Mouse (Mus musculus) heart, adult 2 months (tissue): ENCODE data around the gene Syt2. TPM values are rescaled to one million over a fixed set of nuclear protein-coding genes. Genes with fewer than 3 reads are reported as not detected.

Source experiments
- DNase-seq, 2 experiments: peaks; one replicate each; pipeline ENCODE4 v3.0.0; 2021
- H3K27ac ChIP-seq: fragments of 200-600 bp; 2 replicates; pipeline ENCODE4 v1.8.1; 2022
- H3K27me3 ChIP-seq: fragments of 200-500 bp; 2 replicates; pipeline ENCODE4 v1.6.1; 2012; ENCODE audit warnings: mild to moderate bottlenecking, low read length, inconsistent platforms, mixed read lengths; ENCODE audit not compliant: control insufficient read depth, insufficient read depth
- H3K36me3 ChIP-seq: fragments of 200-500 bp; 2 replicates; pipeline ENCODE4 v1.6.1; 2012; ENCODE audit warnings: low read length, inconsistent platforms; ENCODE audit not compliant: control insufficient read depth, insufficient read depth
- H3K4me1 ChIP-seq: fragments of 200-500 bp; 2 replicates; pipeline ENCODE4 v1.6.1; 2011; ENCODE audit warnings: low read length; ENCODE audit not compliant: control insufficient read depth, insufficient read depth
- H3K4me3 ChIP-seq: fragments of 200-600 bp; 2 replicates; pipeline ENCODE4 v1.8.1; 2022
- H3K79me2 ChIP-seq: fragments of 200-500 bp; replicated peaks from 2 replicates; pipeline ENCODE4 v1.6.1; 2012; ENCODE audit warnings: mild to moderate bottlenecking, inconsistent platforms, low read length, moderate library complexity, mixed read lengths; ENCODE audit not compliant: control insufficient read depth, insufficient read depth
- H3K9ac ChIP-seq: fragments of 200-500 bp; 2 replicates; pipeline ENCODE4 v1.6.1; 2012; ENCODE audit warnings: low read depth, mild to moderate bottlenecking, control low read depth, inconsistent platforms, low read length, mixed read lengths
- CTCF ChIP-seq: fragments of 200-600 bp; IDR thresholded peaks from 2 replicates; pipeline ENCODE4 v1.8.1; 2022; ENCODE audit warnings: antibody characterized with exemption, mild to moderate bottlenecking, moderate library complexity
- EP300 ChIP-seq: fragments of 200-500 bp; IDR thresholded peaks from 2 replicates; pipeline ENCODE4 v1.6.1; 2011; ENCODE audit warnings: low read depth, low read length, control low read depth; ENCODE audit not compliant: insufficient read depth
- POLR2A ChIP-seq: fragments of 200-500 bp; IDR thresholded peaks from 2 replicates; pipeline ENCODE4 v1.6.1; 2011; ENCODE audit warnings: mild to moderate bottlenecking, low read depth, low read length, control low read depth; ENCODE audit not compliant: insufficient read depth
- WGBS: fragments of 180-500 bp; shearing (Covaris S2); methylation state at CpG from one replicate; pipeline ENCODE4 v1.1.7; 2018; 5-methylcytosine and 5-hydroxymethylcytosine counted together
- intact Hi-C: fragments of 180-260 bp; cut with DNase I; formaldehyde crosslinking; loops from one replicate; pipeline ENCODE4 v1.15.1; 2025
- polyA plus RNA-seq: library from polyadenylated mRNA; depleted of rRNA; stranded (reverse); fragments of >200 nt; gene quantifications from 2 replicates; pipeline ENCODE4 v1.2.3, GENCODE M21; 2012
- total RNA-seq, 2 experiments: library from RNA; stranded (reverse); gene quantifications; 2 replicates each; pipeline ENCODE4 v1.2.3; 2021

Syt2 gene
- total and polyA plus RNA-seq, 3 experiments, result 0.04 to 0.05 TPM; not detected in 1

GRCm38 (mm10) chr1:134725276-134725675 lies 78.8 kb downstream of the Syt2 start:
- intact Hi-C loops, result loop anchor here (5.0 to 10.0 kb wide), 3 partner anchors 102 to 240 kb away; partner anchors contain the start of gene Ube2t
- Histone ChIP-seq H3K79me2 (no peaks in the 10 kb centered on the region), H3K4me1 (no peaks in the 10 kb centered on the region), H3K27ac (no peak overlapping the region), H3K9ac (no peak overlapping the region), H3K4me3 (no peak overlapping the region), H3K36me3 (no peaks in the 10 kb centered on the region), H3K27me3 (no peaks in the 10 kb centered on the region)
- WGBS, result 23% methylated on average over 5 of the region's 5 CpGs
- peak; percentile 65 to 77 for DNase-seq
- no peak for TF ChIP-seq POLR2A
- 0 out of 2 replicates have a peak, but pooled peaks have one; percentile 52 for TF ChIP-seq EP300
- TF ChIP-seq CTCF, result peak; percentile 79

DNA sequence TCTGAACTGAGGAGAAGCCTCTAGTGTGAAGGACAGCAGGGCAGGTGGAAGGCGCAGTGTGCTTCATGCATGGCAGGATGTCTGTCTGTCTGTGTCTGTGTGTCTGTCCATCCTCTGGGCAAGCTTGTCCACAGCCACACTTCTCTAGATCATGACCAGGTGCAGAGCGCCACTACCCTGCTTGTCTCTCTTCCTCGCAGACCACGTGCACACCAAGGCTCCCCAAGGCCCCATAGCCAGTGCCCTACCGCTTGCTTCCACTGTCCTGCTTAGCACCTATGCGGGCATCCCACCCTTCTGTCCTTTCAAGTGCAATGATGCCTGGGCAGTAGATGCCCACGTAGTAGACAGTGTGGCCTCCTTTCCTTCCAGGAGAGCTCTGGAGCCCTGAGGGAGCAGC lies 80.0 kb downstream of the Syt2 start:
- H3K79me2 ChIP-seq, result no peaks in the 10 kb centered on the region
- H3K27me3 ChIP-seq, result no peaks in the 10 kb centered on the region
- H3K4me3 ChIP-seq, result no peak overlapping the region
- H3K4me1 ChIP-seq, result no peaks in the 10 kb centered on the region
- H3K9ac ChIP-seq, result no peak overlapping the region
- DNase-seq, result no peak
- no peak for TF ChIP-seq POLR2A
- TF ChIP-seq EP300, result no peak
- no peak for TF ChIP-seq CTCF
- intact Hi-C loops, result loop anchor here (5.0 to 10.0 kb wide), 3 partner anchors 101 to 238 kb away; partner anchors contain the start of gene Ube2t
- H3K36me3 ChIP-seq, result no peaks in the 10 kb centered on the region
- WGBS, result 92% methylated on average over 7 of the region's 7 CpGs
- no peak overlapping the region for H3K27ac ChIP-seq

- H3K27me3 ChIP-seq, result no peaks in the 10 kb centered on the region
- WGBS, result 49% methylated on average over 8 of the region's 8 CpGs
- no peaks in the 10 kb centered on the region for H3K36me3 ChIP-seq
- no peak overlapping the region for H3K4me3 ChIP-seq
- H3K79me2 ChIP-seq, result no peaks in the 10 kb centered on the region
- intact Hi-C loops, result loop anchor here (5.0 to 10.0 kb wide), 3 partner anchors 100 to 238 kb away; partner anchors contain the start of gene Ube2t
- H3K27ac ChIP-seq, result no peak overlapping the region
- TF ChIP-seq CTCF, result no peak
- TF ChIP-seq EP300, result no peak
- no peak for TF ChIP-seq POLR2A
- DNase-seq, result no peak
- H3K9ac ChIP-seq, result no peak overlapping the region
- no peaks in the 10 kb centered on the region for H3K4me1 ChIP-seq
These were observed 80.8 kb downstream of the Syt2 start for GRCm38 (mm10) chr1:134727256-134727655.

GRCm38 (mm10) chr1:134733659-134734058 lies 87.2 kb downstream of the Syt2 start:
- Histone ChIP-seq H3K9ac (no peak overlapping the region), H3K4me3 (no peak overlapping the region), H3K27me3 (no peaks in the 10 kb centered on the region), H3K79me2 (no peaks in the 10 kb centered on the region), H3K36me3 (no peaks in the 10 kb centered on the region), H3K4me1 (no peaks in the 10 kb centered on the region), H3K27ac (no peak overlapping the region)
- 91% methylated on average over 5 of the region's 5 CpGs for WGBS
- TF ChIP-seq CTCF (no peak), EP300 (no peak), POLR2A (no peak)
- intact Hi-C loops, result no loop called here
- DNase-seq, result no peak

DNA sequence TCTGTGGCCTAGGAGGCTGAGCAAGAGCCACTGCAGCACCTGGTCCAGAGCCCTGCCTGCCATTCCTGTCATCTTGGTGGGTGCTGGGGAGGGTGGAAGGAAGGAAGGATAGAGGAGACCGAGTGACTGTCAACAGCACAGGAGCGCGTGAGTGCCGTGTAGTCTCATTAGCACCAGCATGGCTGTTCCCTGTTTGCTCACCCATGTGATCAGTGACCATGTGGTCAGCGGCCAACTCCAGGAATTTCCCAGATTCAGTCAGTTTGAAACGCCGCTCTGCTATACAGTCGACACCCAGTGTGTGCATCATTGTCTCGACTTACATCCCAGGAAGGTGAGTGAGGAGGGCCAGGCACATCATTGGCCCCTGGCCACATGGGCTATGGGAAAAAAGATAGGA lies 91.0 kb downstream of the Syt2 start:
- TF ChIP-seq POLR2A (no peak), CTCF (no peak), EP300 (no peak)
- intact Hi-C loops, result no loop called here
- no peaks in the 10 kb centered on the region for H3K36me3 ChIP-seq
- H3K27ac ChIP-seq, result no peak overlapping the region
- no peaks in the 10 kb centered on the region for H3K4me1 ChIP-seq
- H3K27me3 ChIP-seq, result no peaks in the 10 kb centered on the region
- DNase-seq, result no peak
- H3K4me3 ChIP-seq, result no peak overlapping the region
- 71% methylated on average over 9 of the region's 9 CpGs for WGBS
- H3K9ac ChIP-seq, result no peak overlapping the region
- no peaks in the 10 kb centered on the region for H3K79me2 ChIP-seq

GRCm38 (mm10) chr1:134741433-134741832 lies 95.0 kb downstream of the Syt2 start:
- intact Hi-C loops, result no loop called here
- WGBS, result 73% methylated on average over 5 of the region's 6 CpGs

More at GRCm38 (mm10) chr1:134741433-134741832, 95.0 kb downstream of the Syt2 start:
- TF ChIP-seq CTCF, result peak; percentile 6; the same call in 1 of the 2 replicates
- no peak for TF ChIP-seq POLR2A
- no peak for TF ChIP-seq EP300
- Histone ChIP-seq H3K27me3 (no peaks in the 10 kb centered on the region), H3K9ac (no peak overlapping the region), H3K36me3 (no peaks in the 10 kb centered on the region), H3K4me1 (no peaks in the 10 kb centered on the region; the same call in 1 of the 2 replicates), H3K79me2 (no peaks in the 10 kb centered on the region), H3K27ac (no peak overlapping the region), H3K4me3 (no peak overlapping the region)
- no peak for DNase-seq
